Comparison of ENCODE assay signal across 9 mouse cellular contexts in the genomic region with DNA sequence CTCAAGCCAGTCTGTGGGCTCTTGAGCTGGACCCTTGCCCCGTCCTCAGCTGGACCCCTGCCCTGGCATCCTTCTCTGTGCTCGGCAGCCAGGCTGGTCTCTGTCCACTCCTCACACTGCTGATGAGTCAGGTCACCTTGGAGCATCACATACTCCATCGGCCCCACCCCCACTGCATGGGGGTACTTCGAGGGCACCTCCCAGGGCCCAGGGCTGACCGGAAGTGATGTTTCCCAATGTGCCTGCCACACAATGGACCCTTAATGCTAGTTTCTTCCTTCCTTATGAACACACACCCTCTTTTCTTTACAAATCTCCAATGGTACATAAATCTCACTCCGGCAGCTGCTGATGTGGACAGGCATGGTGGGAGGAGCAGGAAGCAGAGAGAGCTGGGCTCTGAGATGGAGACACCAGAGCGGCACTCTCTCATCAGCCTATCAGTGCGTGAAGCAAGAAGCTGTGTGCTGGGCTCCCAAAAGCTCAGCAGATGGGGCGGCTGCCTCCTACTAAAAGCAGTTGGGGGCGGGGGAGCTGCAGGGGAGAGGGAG.
DNase-seq lines count a peak whose midpoint lies in the region; ATAC-seq lines count a peak whose summit lies in the region.
"Had no signal": no experiment of that assay in that cellular context is flagged by ENCODE, and none has a peak within 500 bp of the region (broad histone marks: within the 10 kb centered on the region; RNA-seq: fewer than 3 reads in every experiment).

No protein-coding gene starts in this region.

- H3K9me3 ChIP-seq in intestine, embryonic 16.5 days (ENCODE audit: control insufficient read depth, low read length) = no peaks in the 10 kb centered on the region
- H3K9me3 ChIP-seq: embryonic facial prominence, embryonic 15.5 days had no signal

- intact Hi-C loops in heart, postnatal 25 days (cut with DNase I) = no loop called here
- intact Hi-C loops in left cerebral cortex, postnatal 25 days (cut with DNase I) = no loop called here

- H3K4me3 ChIP-seq in intestine, embryonic 16.5 days (ENCODE audit: low read length) = no peak overlapping the region
- H3K4me3 ChIP-seq: embryonic facial prominence, embryonic 15.5 days had no signal

- no peaks in the 10 kb centered on the region for H3K36me3 ChIP-seq in intestine, embryonic 16.5 days (ENCODE audit: control insufficient read depth, insufficient read depth, low read length)
- H3K36me3 ChIP-seq: embryonic facial prominence, embryonic 15.5 days had no signal

- ATAC-seq in intestine, embryonic 16.5 days = peak; percentile 54

- H3K4me2 ChIP-seq in intestine, embryonic 16.5 days (ENCODE audit: low read depth, low read length) = no peak overlapping the region
- H3K4me2 ChIP-seq: embryonic facial prominence, embryonic 15.5 days had no signal

- DNase-seq in heart, adult 11 months = peak; percentile 96
- no peak for DNase-seq in heart, postnatal 25 days (ENCODE audit: low spot score)
- peak; percentile 54 for DNase-seq in embryo, embryonic 10.5 days (ENCODE audit: low spot score)
- DNase-seq in left cerebral cortex, postnatal 25 days (ENCODE audit: low spot score in 2 of 2) = peak; percentile 32 to 74
- peak; percentile 60 for DNase-seq in mesoderm, embryonic 11.5 days (ENCODE audit: low read depth, low spot score)
- DNase-seq in urinary bladder, postnatal 10 days (ENCODE audit: low spot score) = no peak
- no peak for DNase-seq in ovary, postnatal 10 days (ENCODE audit: low spot score)

- H3K27ac ChIP-seq in intestine, embryonic 16.5 days (ENCODE audit: low read length) = peak overlapping the region; percentile 86
- H3K27ac ChIP-seq: embryonic facial prominence, embryonic 15.5 days had no signal

- no peaks in the 10 kb centered on the region for H3K27me3 ChIP-seq in intestine, embryonic 16.5 days (replicated peaks; ENCODE audit: control insufficient read depth, insufficient read depth, low read length)
- H3K27me3 ChIP-seq: embryonic facial prominence, embryonic 15.5 days had no signal

- WGBS in intestine, embryonic 16.5 days = 48% methylated on average over 10 of the region's 10 CpGs

- no peak overlapping the region for H3K9ac ChIP-seq in intestine, embryonic 16.5 days (ENCODE audit: low read depth, low read length)
- H3K9ac ChIP-seq: embryonic facial prominence, embryonic 15.5 days had no signal

- peaks cover 22% of the 10 kb centered on the region for H3K4me1 ChIP-seq in intestine, embryonic 16.5 days (ENCODE audit: control insufficient read depth, insufficient read depth, low read length)

Comparison
In these comparisons a context has a peak if more than half of its experiments do, and no peak if none do; other contexts are left out.
1. DNase-seq: peak in heart, adult 11 months (single experiment), embryo, embryonic 10.5 days (single experiment), left cerebral cortex, postnatal 25 days (2 of 2) and mesoderm, embryonic 11.5 days (single experiment); none in heart, postnatal 25 days (single experiment), urinary bladder, postnatal 10 days (single experiment) and ovary, postnatal 10 days (single experiment).